Mouse (Mus musculus) monocyte, adult 2 months (primary cell): Measurements from ENCODE around the gene C3ar1.

ENCODE experiments used
- DNase-seq, 2 experiments: peaks; one replicate each; pipeline ENCODE4 v3.0.0; 2022; ENCODE audit warnings: low spot score in 2 of 2, low read depth in 1 of 2

Gene C3ar1

GRCm38 (mm10) chr6:122800640-122801300 is 55.2 kb downstream of the C3ar1 start:
- DNase-seq = no peak
